Mouse (Mus musculus) liver, embryonic 14.5 days (tissue): ENCODE data around the gene Brca2. TPM values are rescaled to one million over a fixed set of nuclear protein-coding genes. Genes with fewer than 3 reads are reported as not detected.

Source experiments
- ATAC-seq: fragments of 200-750 bp; cut with Nextera tagmentation; 2 replicates; pipeline ENCODE4 v1.8.0; 2017; ENCODE audit warnings: moderate number of reproducible peaks, mild to moderate bottlenecking, moderate library complexity; ENCODE audit not compliant: insufficient read depth
- DNase-seq, 3 experiments: peaks; one replicate each; pipeline ENCODE4 v3.0.0-alpha.2; 2012 to 2013; ENCODE audit warnings: low read depth in 3 of 3, low spot score in 3 of 3
- H3K27ac ChIP-seq: fragments of 300-500 bp; sonication (generic); 2 replicates; pipeline ENCODE4 v1.5.1; 2014; ENCODE audit warnings: moderate library complexity, mild to moderate bottlenecking, control low read depth, inconsistent platforms
- H3K27me3 ChIP-seq: fragments of 300-500 bp; sonication (generic); 2 replicates; pipeline ENCODE4 v1.6.1; 2014; ENCODE audit warnings: mild to moderate bottlenecking, low read length, moderate library complexity; ENCODE audit not compliant: control insufficient read depth, insufficient read depth
- H3K36me3 ChIP-seq: fragments of 300-500 bp; sonication (generic); replicated peaks from 2 replicates; pipeline ENCODE4 v1.6.1; 2014; ENCODE audit warnings: low read depth; ENCODE audit not compliant: control insufficient read depth, insufficient read depth
- H3K4me1 ChIP-seq, 2 experiments: fragments of 200-500 bp in 1 of 2; fragments of 300-500 bp in 1 of 2; sonication (generic) in 1 of 2; replicated peaks; 2 replicates each; pipeline ENCODE4 v1.6.1; 2012 to 2014; ENCODE audit warnings: antibody characterized with exemption in 1 of 2, inconsistent platforms in 1 of 2, low read length in 1 of 2; ENCODE audit not compliant: control insufficient read depth in 2 of 2, insufficient read depth in 2 of 2
- H3K4me2 ChIP-seq: fragments of 300-500 bp; sonication (generic); 2 replicates; pipeline ENCODE4 v1.6.1; 2014; ENCODE audit warnings: low read depth, mild to moderate bottlenecking, control low read depth, moderate library complexity
- H3K4me3 ChIP-seq, 2 experiments: fragments of 200-500 bp in 1 of 2; fragments of 300-500 bp in 1 of 2; sonication (generic) in 1 of 2; 2 replicates each; pipeline ENCODE4 v1.5.1; 2012 to 2014; ENCODE audit warnings: low read depth in 2 of 2, low read length in 2 of 2, mild to moderate bottlenecking in 2 of 2, control low read depth in 1 of 2, inconsistent platforms in 1 of 2, moderate library complexity in 1 of 2; ENCODE audit not compliant: insufficient read depth in 1 of 2
- H3K9ac ChIP-seq: fragments of 300-500 bp; sonication (generic); replicated peaks from 2 replicates; pipeline ENCODE4 v1.6.1; 2014; ENCODE audit warnings: mild to moderate bottlenecking, control low read depth, moderate library complexity
- H3K9me3 ChIP-seq: fragments of 300-500 bp; sonication (generic); 2 replicates; pipeline ENCODE4 v1.6.1; 2016; ENCODE audit warnings: low read length, mixed read lengths; ENCODE audit not compliant: control insufficient read depth
- CTCF ChIP-seq: IDR thresholded peaks from 2 replicates; pipeline ENCODE4 v1.5.1; 2016; ENCODE audit warnings: antibody characterized with exemption, low read depth, control low read depth
- EP300 ChIP-seq: IDR thresholded peaks from 2 replicates; pipeline ENCODE4 v1.6.1; 2016; ENCODE audit warnings: antibody characterized with exemption, low read depth
- WGBS: fragments of 180-500 bp; shearing (Covaris S2); extraction: QIAGEN DNeasy Blood & Tissue Kit; methylation state at CpG from one replicate; pipeline ENCODE4 v1.1.7; 2014; ENCODE audit not compliant: insufficient replicate concordance; 5-methylcytosine and 5-hydroxymethylcytosine counted together
- polyA plus RNA-seq, 2 experiments: library from polyadenylated mRNA; depleted of rRNA in 1 of 2; stranded (reverse) in 1 of 2; unstranded in 1 of 2; fragments of >200 nt; fragmentation: Nextera tagmentation in 1 of 2; extraction: Ambion mirVana in 1 of 2; gene quantifications; 2 replicates each; pipeline versions ENCODE4 v1.2.1 to v1.2.3; 2012 to 2014

The Brca2 gene
- polyA plus RNA-seq, 2 experiments: 13.0 to 17.3 TPM

- Histone ChIP-seq H3K27ac (no peak overlapping the region), H3K9ac (no peak overlapping the region), H3K4me1 (no peaks in the 10 kb centered on the region), H3K4me2 (no peak overlapping the region), H3K27me3 (no peaks in the 10 kb centered on the region), H3K9me3 (no peaks in the 10 kb centered on the region), H3K36me3 (no peaks in the 10 kb centered on the region), H3K4me3 (no peak overlapping the region)
- WGBS: 63% methylated on average over 1 of the region's 1 CpGs
- ATAC-seq (no peak), DNase-seq (no peak)
- no peak for TF ChIP-seq CTCF
- TF ChIP-seq EP300: no peak
Observed at GRCm38 (mm10) chr5:150514027-150514426, 8.4 kb upstream of the Brca2 start.

GRCm38 (mm10) chr5:150518064-150518463, 4.4 kb upstream of the Brca2 start, which contains the start of gene Zar1l:
TSS of gene Zar1l (minus strand) at chr5:150518164.
- Histone ChIP-seq H3K36me3 (no peaks in the 10 kb centered on the region), H3K27me3 (no peaks in the 10 kb centered on the region), H3K4me3 (no peak within 1 kb of the TSS), H3K9ac (no peak within 1 kb of the TSS), H3K27ac (no peak within 1 kb of the TSS), H3K4me2 (no peak within 1 kb of the TSS), H3K4me1 (peaks cover under 1 to 1% of the 10 kb centered on the region in 2 experiments; a peak in 1 of 4 replicates), H3K9me3 (no peaks in the 10 kb centered on the region)
- ATAC-seq (no peak), DNase-seq (no peak)
- 51% methylated on average over 4 of the region's 4 CpGs for WGBS
- TF ChIP-seq CTCF (no peak), EP300 (no peak)

GRCm38 (mm10) chr5:150519551-150519950, 2.9 kb upstream of the Brca2 start:
- Histone ChIP-seq H3K27ac (no peak overlapping the region), H3K4me1 (peaks cover 8 to 12% of the 10 kb centered on the region in 2 experiments), H3K36me3 (no peaks in the 10 kb centered on the region), H3K4me2 (no peak overlapping the region), H3K9ac (no peak overlapping the region), H3K9me3 (no peaks in the 10 kb centered on the region), H3K4me3 (no peak overlapping the region), H3K27me3 (no peaks in the 10 kb centered on the region)
- WGBS: 61% methylated on average over 1 of the region's 1 CpGs
- ATAC-seq (no peak), DNase-seq (peak in 2 of 3 experiments; percentile 25 to 50)
- no peak for TF ChIP-seq EP300
- TF ChIP-seq CTCF: peak; percentile 54; the same call in 1 of the 2 replicates

GRCm38 (mm10) chr5:150522867-150523234, 421 bp downstream of the Brca2 start:
- peak overlapping the region; percentile 75 for H3K27ac ChIP-seq
- H3K4me1 ChIP-seq: peaks cover 11 to 21% of the 10 kb centered on the region in 2 experiments
- peak; percentile 68 for ATAC-seq
- no peak for DNase-seq
- no peak for TF ChIP-seq CTCF
- no peak for TF ChIP-seq EP300
- no peaks in the 10 kb centered on the region for H3K9me3 ChIP-seq
- peak overlapping the region; percentile 81 to 94 for H3K4me3 ChIP-seq
- no peaks in the 10 kb centered on the region for H3K27me3 ChIP-seq
- 4% methylated on average over 11 of the region's 11 CpGs for WGBS
- H3K9ac ChIP-seq: peak overlapping the region; percentile 97
- H3K36me3 ChIP-seq: peaks cover 6% of the 10 kb centered on the region
- peak overlapping the region; percentile 94 for H3K4me2 ChIP-seq

DNA sequence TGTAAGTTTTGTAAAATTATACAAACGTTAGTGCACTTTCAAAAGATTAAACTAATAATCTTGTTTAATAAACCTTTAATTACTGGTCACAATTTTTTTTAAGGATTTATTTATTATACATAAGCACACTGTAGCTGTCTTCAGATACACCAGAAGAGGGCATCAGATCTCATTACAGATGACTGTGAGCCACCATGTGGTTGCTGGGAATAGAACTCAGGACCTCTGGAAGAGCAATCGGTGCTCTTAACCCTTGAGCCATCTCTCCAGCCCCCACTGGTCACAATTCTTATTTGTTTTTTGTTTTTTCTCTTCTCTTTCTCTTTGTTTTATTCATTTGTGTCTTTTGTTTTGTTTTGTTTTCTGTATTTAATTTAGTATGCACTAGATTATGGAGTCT, 2.8 kb downstream of the Brca2 start:
- H3K4me1 ChIP-seq: peaks cover 11 to 26% of the 10 kb centered on the region in 2 experiments
- no peak overlapping the region for H3K4me3 ChIP-seq
- H3K4me2 ChIP-seq: no peak overlapping the region
- WGBS: 73% methylated on average over 2 of the region's 2 CpGs
- TF ChIP-seq EP300 (no peak), CTCF (peak; percentile 24; the same call in 1 of the 2 replicates)
- no peaks in the 10 kb centered on the region for H3K9me3 ChIP-seq
- H3K27ac ChIP-seq: no peak overlapping the region
- no peaks in the 10 kb centered on the region for H3K27me3 ChIP-seq
- DNase-seq: no peak
- no peak overlapping the region for H3K9ac ChIP-seq
- peaks cover 12% of the 10 kb centered on the region for H3K36me3 ChIP-seq
- no peak for ATAC-seq
